Mouse (Mus musculus) midbrain, postnatal 0 days (tissue): ENCODE results near the gene Krt83. TPM values are rescaled to one million over a fixed set of nuclear protein-coding genes. Genes with fewer than 3 reads are reported as not detected.

ENCODE experiments used
- ATAC-seq: fragments of 200-750 bp; cut with Nextera tagmentation; 2 replicates; pipeline ENCODE4 v1.8.0; 2017; ENCODE audit warnings: moderate number of reproducible peaks, mild to moderate bottlenecking, moderate TSS enrichment, moderate library complexity; ENCODE audit not compliant: low FRiP score
- DNase-seq: peaks from one replicate; pipeline ENCODE4 v3.0.0-alpha.2; 2015; ENCODE audit warnings: low spot score
- H3K27ac ChIP-seq: fragments of 300-500 bp; sonication (generic); 2 replicates; pipeline ENCODE4 v1.5.1; 2014; ENCODE audit warnings: low read depth, mild to moderate bottlenecking, low read length, mixed read lengths
- H3K27me3 ChIP-seq: fragments of 300-500 bp; sonication (generic); 2 replicates; pipeline ENCODE4 v1.6.1; 2014; ENCODE audit warnings: low read length, control low read depth, mixed read lengths; ENCODE audit not compliant: insufficient read depth
- H3K36me3 ChIP-seq: fragments of 300-500 bp; sonication (generic); 2 replicates; pipeline ENCODE4 v1.6.1; 2014; ENCODE audit warnings: low read length, control low read depth, mixed read lengths; ENCODE audit not compliant: insufficient read depth
- H3K4me1 ChIP-seq: fragments of 300-500 bp; sonication (generic); 2 replicates; pipeline ENCODE4 v1.6.1; 2014; ENCODE audit warnings: mild to moderate bottlenecking, control low read depth, antibody characterized with exemption, low read length, mixed read lengths; ENCODE audit not compliant: insufficient read depth
- H3K4me2 ChIP-seq: fragments of 300-500 bp; sonication (generic); 2 replicates; pipeline ENCODE4 v1.6.1; 2014; ENCODE audit warnings: low read depth, mild to moderate bottlenecking, low read length, mixed read lengths; ENCODE audit not compliant: poor library complexity, severe bottlenecking
- H3K4me3 ChIP-seq: fragments of 300-500 bp; sonication (generic); 2 replicates; pipeline ENCODE4 v1.5.1; 2014; ENCODE audit warnings: low read depth, mild to moderate bottlenecking, low read length, moderate library complexity
- H3K9ac ChIP-seq: fragments of 300-500 bp; sonication (generic); replicated peaks from 2 replicates; pipeline ENCODE4 v1.6.1; 2014; ENCODE audit warnings: mild to moderate bottlenecking, low read length, moderate library complexity, mixed read lengths; ENCODE audit not compliant: poor library complexity, severe bottlenecking
- H3K9me3 ChIP-seq: fragments of 300-500 bp; sonication (generic); 2 replicates; pipeline ENCODE4 v1.6.1; 2016; ENCODE audit warnings: low read length, control low read depth
- CTCF ChIP-seq: IDR thresholded peaks from 2 replicates; pipeline ENCODE4 v1.5.1; 2016; ENCODE audit warnings: antibody characterized with exemption, mild to moderate bottlenecking
- WGBS: fragments of 180-500 bp; shearing (Covaris S2); extraction: QIAGEN DNeasy Blood & Tissue Kit; methylation state at CpG from one replicate; pipeline ENCODE4 v1.1.7; 2014; 5-methylcytosine and 5-hydroxymethylcytosine counted together
- polyA plus RNA-seq: library from polyadenylated mRNA; unstranded; fragments of >200 nt; fragmentation: Nextera tagmentation; extraction: Ambion mirVana; gene quantifications from 2 replicates; pipeline ENCODE4 v1.2.1, GENCODE M21; 2015
- total RNA-seq: library from RNA; depleted of rRNA; stranded (reverse); fragments of >200 nt; gene quantifications from 2 replicates; pipeline ENCODE4 v1.2.3, GENCODE M21; 2014

Gene Krt83
- total and polyA plus RNA-seq, 2 experiments from 2014 or later: not detected

DNA sequence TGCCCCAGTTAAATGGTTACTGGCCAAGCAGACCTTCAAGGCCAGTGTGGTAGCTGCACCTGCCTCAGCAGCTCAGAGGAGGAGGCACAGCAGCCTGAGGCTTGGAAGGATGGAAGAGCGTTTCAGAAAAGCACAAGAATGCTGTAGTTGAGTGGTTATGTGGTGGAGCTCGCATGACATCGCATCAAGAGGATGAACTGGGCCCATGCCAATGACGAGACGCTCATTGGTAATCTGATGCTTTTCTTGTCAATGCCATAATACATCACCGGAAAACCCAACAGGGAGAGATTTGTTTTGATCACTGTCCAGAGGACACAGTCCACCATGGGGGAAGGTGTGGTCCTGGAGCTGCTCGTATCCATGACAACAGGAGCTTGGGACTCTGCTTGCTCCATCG, 4.0 kb upstream of the Krt83 start:
- no peak for ATAC-seq
- DNase-seq: no peak
- Histone ChIP-seq H3K36me3 (no peaks in the 10 kb centered on the region), H3K4me1 (no peaks in the 10 kb centered on the region), H3K9ac (no peak overlapping the region), H3K27ac (no peak overlapping the region), H3K4me3 (no peak overlapping the region), H3K4me2 (no peak overlapping the region), H3K27me3 (no peaks in the 10 kb centered on the region), H3K9me3 (no peaks in the 10 kb centered on the region)
- WGBS: 87% methylated on average over 8 of the region's 8 CpGs
- no peak for TF ChIP-seq CTCF

DNA sequence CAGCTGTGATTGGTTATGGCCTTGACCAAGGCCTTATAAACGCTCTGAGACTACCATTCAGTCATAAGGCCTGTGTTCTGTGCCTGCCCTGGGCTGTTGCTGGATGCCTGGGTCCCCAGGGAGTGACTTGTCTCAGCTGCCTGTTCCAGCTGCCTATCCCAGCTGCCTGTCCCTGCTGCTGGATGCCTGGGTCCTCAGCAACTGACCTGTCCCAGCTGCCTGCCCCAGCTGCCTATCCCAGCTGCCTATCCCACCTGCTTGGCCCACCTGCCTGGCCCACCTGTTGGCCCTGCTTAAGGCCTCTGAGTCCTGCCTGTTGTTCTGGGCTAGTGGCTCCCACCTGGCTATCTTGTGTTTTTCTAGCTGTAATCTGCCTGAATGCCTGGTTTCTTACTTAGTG, 2.9 kb upstream of the Krt83 start:
- 50% methylated on average over 1 of the region's 1 CpGs for WGBS
- no peak for ATAC-seq
- H3K27me3 ChIP-seq: no peaks in the 10 kb centered on the region
- H3K4me2 ChIP-seq: no peak overlapping the region
- H3K4me3 ChIP-seq: no peak overlapping the region
- TF ChIP-seq CTCF: no peak
- H3K27ac ChIP-seq: no peak overlapping the region
- no peaks in the 10 kb centered on the region for H3K36me3 ChIP-seq
- H3K9ac ChIP-seq: no peak overlapping the region
- H3K9me3 ChIP-seq: no peaks in the 10 kb centered on the region
- DNase-seq: no peak
- no peaks in the 10 kb centered on the region for H3K4me1 ChIP-seq

DNA sequence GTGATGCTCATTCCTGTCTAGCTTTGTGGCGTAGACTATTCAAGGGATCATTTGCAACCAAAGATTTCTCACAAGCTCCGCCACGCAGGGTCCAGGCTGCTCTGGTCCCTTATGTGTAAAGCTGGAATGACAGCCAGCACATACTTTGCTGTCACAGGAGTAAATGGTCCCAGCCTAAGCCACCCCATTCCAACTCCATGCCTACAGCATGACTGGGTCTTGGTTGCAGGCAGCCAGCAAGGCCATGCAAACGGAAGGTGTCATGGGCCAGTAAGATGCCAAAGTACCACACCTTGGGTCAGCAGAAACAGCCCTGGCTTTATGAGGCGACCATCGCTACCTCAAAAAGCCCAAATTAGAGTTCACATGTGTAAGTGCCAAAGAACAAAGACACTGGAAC, 2.4 kb upstream of the Krt83 start:
- H3K9me3 ChIP-seq: no peaks in the 10 kb centered on the region
- DNase-seq: no peak
- no peak for TF ChIP-seq CTCF
- 86% methylated on average over 6 of the region's 6 CpGs for WGBS
- H3K4me2 ChIP-seq: no peak overlapping the region
- no peak for ATAC-seq
- no peak overlapping the region for H3K27ac ChIP-seq
- no peaks in the 10 kb centered on the region for H3K36me3 ChIP-seq
- no peaks in the 10 kb centered on the region for H3K27me3 ChIP-seq
- H3K9ac ChIP-seq: no peak overlapping the region
- H3K4me3 ChIP-seq: no peak overlapping the region
- H3K4me1 ChIP-seq: no peaks in the 10 kb centered on the region

DNA sequence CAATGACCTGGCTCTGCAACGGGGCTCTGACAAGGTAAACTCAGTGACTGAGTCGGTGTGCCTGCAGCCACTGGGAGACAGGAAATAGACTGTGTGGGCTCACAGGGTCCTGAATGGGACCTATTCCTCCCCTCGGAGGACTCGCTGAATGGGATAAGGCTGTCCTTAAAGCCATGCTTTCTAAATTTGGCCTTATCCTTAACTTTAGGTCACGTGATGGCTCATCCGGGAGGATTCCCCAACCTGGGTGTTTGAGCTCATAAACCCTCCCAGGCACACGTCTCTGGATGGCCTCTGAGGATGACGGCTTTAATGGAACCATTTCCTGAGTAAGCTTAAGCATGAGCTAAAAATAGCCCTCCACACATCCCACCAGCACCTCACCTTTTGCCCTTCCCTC, 1.4 kb upstream of the Krt83 start:
- WGBS: 71% methylated on average over 8 of the region's 8 CpGs
- no peak for ATAC-seq
- no peak overlapping the region for H3K27ac ChIP-seq

DNA sequence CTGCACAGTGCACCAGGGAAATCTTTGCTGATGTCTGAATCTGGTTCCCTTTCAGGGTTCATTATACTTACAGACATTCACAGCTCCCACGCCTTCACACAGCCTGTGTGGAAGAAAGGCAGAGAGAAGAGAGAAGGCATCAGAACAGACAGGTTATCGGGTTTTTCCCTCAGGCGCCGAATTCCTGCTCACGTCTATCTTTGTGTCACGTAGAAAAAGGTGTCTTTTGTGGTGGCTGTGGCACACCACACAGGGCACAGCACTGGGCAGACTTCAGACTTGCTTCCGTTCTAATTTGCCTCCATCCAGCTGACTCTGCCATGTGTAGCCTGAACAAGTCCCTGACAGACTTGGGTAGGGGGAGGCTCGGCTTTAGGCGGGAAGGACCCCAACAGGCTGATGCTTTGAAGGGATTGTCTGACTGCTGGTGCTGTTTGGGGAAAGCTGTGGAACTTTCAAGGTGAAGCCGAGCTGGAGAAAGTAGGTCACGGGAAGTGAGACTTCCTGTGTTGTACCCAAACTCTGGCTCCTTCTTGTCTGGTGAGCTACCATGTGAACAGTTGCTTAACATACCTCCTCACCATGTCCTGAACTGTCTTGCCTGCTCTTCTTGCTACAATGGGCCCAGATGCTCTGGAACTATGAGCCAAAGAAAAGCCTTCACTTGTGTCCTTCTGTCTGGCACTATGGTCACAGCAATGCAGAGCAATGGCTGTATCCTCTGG, 5.2 kb downstream of the Krt83 start:
- Histone ChIP-seq H3K27ac (no peak overlapping the region), H3K9ac (no peak overlapping the region), H3K27me3 (no peaks in the 10 kb centered on the region), H3K4me2 (no peak overlapping the region), H3K36me3 (no peaks in the 10 kb centered on the region), H3K4me3 (no peak overlapping the region), H3K9me3 (no peaks in the 10 kb centered on the region), H3K4me1 (no peaks in the 10 kb centered on the region)
- WGBS: 72% methylated on average over 11 of the region's 11 CpGs
- ATAC-seq (no peak), DNase-seq (no peak)
- TF ChIP-seq CTCF: no peak

More for the DNA sequence above, 1.4 kb upstream of the Krt83 start:
- Histone ChIP-seq H3K4me3 (no peak overlapping the region), H3K36me3 (no peaks in the 10 kb centered on the region), H3K4me2 (no peak overlapping the region), H3K9ac (no peak overlapping the region), H3K4me1 (no peaks in the 10 kb centered on the region), H3K9me3 (no peaks in the 10 kb centered on the region), H3K27me3 (no peaks in the 10 kb centered on the region)
- DNase-seq: no peak
- TF ChIP-seq CTCF: no peak

DNA sequence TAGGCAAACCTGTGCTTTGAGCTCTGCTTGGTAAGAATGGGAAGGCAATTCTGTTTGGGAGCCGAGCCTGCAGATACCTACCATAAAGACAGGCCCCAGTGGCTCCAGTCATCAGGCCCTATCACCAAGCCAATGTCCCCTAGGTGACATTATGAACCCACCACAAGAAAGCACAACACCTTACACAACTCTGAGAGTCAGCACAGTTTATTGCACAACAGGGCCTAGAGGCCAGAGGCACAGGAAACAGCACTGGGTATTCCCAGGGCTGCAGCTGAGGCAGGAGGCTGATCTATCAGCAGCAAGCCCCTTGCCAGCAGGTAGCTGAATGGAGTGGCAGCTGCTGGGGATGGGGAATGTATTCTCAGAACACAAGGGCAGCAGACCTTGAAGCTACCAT, 6.4 kb downstream of the Krt83 start:
- WGBS: 82% methylated on average over 1 of the region's 1 CpGs
- H3K27ac ChIP-seq: no peak overlapping the region
- TF ChIP-seq CTCF: no peak

More for the DNA sequence above, 6.4 kb downstream of the Krt83 start:
- no peak overlapping the region for H3K9ac ChIP-seq
- no peak overlapping the region for H3K4me3 ChIP-seq
- H3K36me3 ChIP-seq: no peaks in the 10 kb centered on the region
- no peaks in the 10 kb centered on the region for H3K4me1 ChIP-seq
- H3K27me3 ChIP-seq: no peaks in the 10 kb centered on the region
- DNase-seq (no peak), ATAC-seq (no peak)
- no peak overlapping the region for H3K4me2 ChIP-seq
- H3K9me3 ChIP-seq: no peaks in the 10 kb centered on the region
